Mouse (Mus musculus) CH12.LX (cell line): ENCODE data around the gene Kcnj4. TPM values are rescaled to one million over a fixed set of nuclear protein-coding genes. Genes with fewer than 3 reads are reported as not detected.

ENCODE experiments used
- DNase-seq: peaks from one replicate; pipeline ENCODE4 v3.0.0-alpha.2; 2013; ENCODE audit errors: extremely low read depth
- H3K27ac ChIP-seq: 2 replicates; pipeline ENCODE4 v1.5.1; 2012; ENCODE audit warnings: low read depth, mild to moderate bottlenecking, control low read depth, moderate library complexity; ENCODE audit not compliant: insufficient read depth
- H3K27me3 ChIP-seq: replicated peaks from 2 replicates; pipeline ENCODE3; 2012; ENCODE audit warnings: inconsistent platforms
- H3K36me3 ChIP-seq, 2 experiments: replicated peaks in 1 of 2; 2 replicates each; pipeline versions ENCODE3 to v1.6.1; 2012; ENCODE audit warnings: inconsistent platforms in 1 of 2, low read length in 1 of 2, mild to moderate bottlenecking in 1 of 2, mixed read lengths in 1 of 2, moderate library complexity in 1 of 2; ENCODE audit not compliant: control insufficient read depth in 1 of 2, insufficient read depth in 1 of 2
- H3K4me1 ChIP-seq, 2 experiments: 2 replicates each; pipeline ENCODE4 v1.6.1; 2012; ENCODE audit warnings: inconsistent platforms in 1 of 2, moderate library complexity in 1 of 2; ENCODE audit not compliant: insufficient read depth in 2 of 2, control insufficient read depth in 1 of 2
- H3K4me2 ChIP-seq: 2 replicates; pipeline ENCODE4 v1.6.1; 2012; ENCODE audit warnings: low read depth, mild to moderate bottlenecking, control low read depth; ENCODE audit not compliant: poor library complexity, insufficient read depth, severe bottlenecking
- H3K4me3 ChIP-seq, 3 experiments: fragments of 150-350 bp in 1 of 3; sonication (generic) in 1 of 3; replicated peaks in 1 of 3; 2 replicates each; pipeline versions ENCODE3 to v1.5.1; 2011 to 2012; ENCODE audit warnings: low read depth in 2 of 3, low read length in 2 of 3, mild to moderate bottlenecking in 2 of 3, moderate library complexity in 2 of 3, control low read depth in 1 of 3, improper control_type of control experiment in 1 of 3, inconsistent platforms in 1 of 3, mixed read lengths in 1 of 3; ENCODE audit not compliant: poor library complexity in 1 of 3
- H3K79me2 ChIP-seq: replicated peaks from 2 replicates; pipeline ENCODE4 v1.6.1; 2012; ENCODE audit warnings: mild to moderate bottlenecking, moderate library complexity; ENCODE audit not compliant: control insufficient read depth, poor library complexity, insufficient read depth, severe bottlenecking; ENCODE audit errors: extremely low read depth
- H3K9ac ChIP-seq: 2 replicates; pipeline ENCODE4 v1.6.1; 2012; ENCODE audit warnings: low read depth, mild to moderate bottlenecking, control low read depth, moderate library complexity; ENCODE audit not compliant: insufficient read depth
- H3K9me3 ChIP-seq: replicated peaks from 2 replicates; pipeline ENCODE3; 2012; ENCODE audit warnings: low read length, inconsistent platforms, mixed read lengths
- BHLHE40 ChIP-seq: IDR thresholded peaks from 2 replicates; pipeline ENCODE4 v1.6.1; 2011; ENCODE audit warnings: mild to moderate bottlenecking, low read depth, low read length, improper control_type of control experiment
- CHD2 ChIP-seq: IDR thresholded peaks from 2 replicates; pipeline ENCODE4 v1.6.1; 2011; ENCODE audit warnings: low read length, improper control_type of control experiment
- E2F4 ChIP-seq: IDR thresholded peaks from 2 replicates; pipeline ENCODE4 v1.6.1; 2011; ENCODE audit warnings: low read depth, low read length, improper control_type of control experiment; ENCODE audit not compliant: insufficient replicate concordance
- ELF1 ChIP-seq: IDR thresholded peaks from 2 replicates; pipeline ENCODE4 v1.6.1; 2014; ENCODE audit warnings: low read depth, mild to moderate bottlenecking, inconsistent platforms, low read length, improper control_type of control experiment
- ETS1 ChIP-seq: conservative IDR thresholded peaks from 2 replicates; pipeline ENCODE4 v1.6.1; 2012; ENCODE audit warnings: low read depth, mild to moderate bottlenecking, inconsistent platforms, low read length, improper control_type of control experiment, moderate library complexity
- HCFC1 ChIP-seq: IDR thresholded peaks from 2 replicates; pipeline ENCODE4 v1.6.1; 2012; ENCODE audit warnings: low read depth, mild to moderate bottlenecking, inconsistent platforms, low read length, improper control_type of control experiment
- IRF4 ChIP-seq: IDR thresholded peaks from 2 replicates; pipeline ENCODE4 v1.6.1; 2014; ENCODE audit warnings: low read depth, mild to moderate bottlenecking, inconsistent platforms, low read length, improper control_type of control experiment
- JUN ChIP-seq: IDR thresholded peaks from 2 replicates; pipeline ENCODE4 v1.6.1; 2011; ENCODE audit warnings: low read depth, mild to moderate bottlenecking, low read length, improper control_type of control experiment, moderate library complexity; ENCODE audit not compliant: insufficient read depth
- JUND ChIP-seq: conservative IDR thresholded peaks from 2 replicates; pipeline ENCODE4 v1.6.1; 2011; ENCODE audit warnings: low read depth, low read length, improper control_type of control experiment
- KAT2A ChIP-seq: IDR thresholded peaks from 2 replicates; pipeline ENCODE4 v1.6.1; 2012; ENCODE audit warnings: low read length, improper control_type of control experiment, inconsistent platforms; ENCODE audit not compliant: insufficient replicate concordance
- MAFK ChIP-seq: IDR thresholded peaks from 2 replicates; pipeline ENCODE4 v1.6.1; 2011; ENCODE audit warnings: low read length, improper control_type of control experiment; ENCODE audit not compliant: insufficient replicate concordance
- MAX ChIP-seq: IDR thresholded peaks from 2 replicates; pipeline ENCODE4 v1.6.1; 2011; ENCODE audit warnings: low read length, improper control_type of control experiment
- MAZ ChIP-seq: IDR thresholded peaks from 2 replicates; pipeline ENCODE4 v1.6.1; 2012; ENCODE audit warnings: low read depth, mild to moderate bottlenecking, inconsistent platforms, low read length, improper control_type of control experiment, moderate library complexity
- MXI1 ChIP-seq: IDR thresholded peaks from 2 replicates; pipeline ENCODE4 v1.6.1; 2011; ENCODE audit warnings: mild to moderate bottlenecking, low read depth, low read length, improper control_type of control experiment
- NELFE ChIP-seq: IDR thresholded peaks from 2 replicates; pipeline ENCODE4 v1.6.1; 2011; ENCODE audit warnings: low read depth, low read length, improper control_type of control experiment
- NRF1 ChIP-seq: IDR thresholded peaks from 2 replicates; pipeline ENCODE4 v1.6.1; 2014; ENCODE audit warnings: low read depth, mild to moderate bottlenecking, inconsistent platforms, low read length, improper control_type of control experiment, moderate library complexity
- POLR2A ChIP-seq: IDR thresholded peaks from 2 replicates; pipeline ENCODE4 v1.6.1; 2011; ENCODE audit warnings: low read depth, mild to moderate bottlenecking, improper control_type of control experiment, low read length
- POLR2AphosphoS2 ChIP-seq: IDR thresholded peaks from 2 replicates; pipeline ENCODE4 v1.6.1; 2011; ENCODE audit warnings: low read depth, low read length, improper control_type of control experiment
- RAD21 ChIP-seq: IDR thresholded peaks from 2 replicates; pipeline ENCODE4 v1.6.1; 2011; ENCODE audit warnings: low read depth, mild to moderate bottlenecking, low read length, improper control_type of control experiment, moderate library complexity
- SIN3A ChIP-seq: IDR thresholded peaks from 2 replicates; pipeline ENCODE4 v1.6.1; 2012; ENCODE audit warnings: low read length, improper control_type of control experiment, inconsistent platforms
- SMC3 ChIP-seq: IDR thresholded peaks from 2 replicates; pipeline ENCODE4 v1.6.1; 2011; ENCODE audit warnings: low read depth, low read length, improper control_type of control experiment
- TBP ChIP-seq: conservative IDR thresholded peaks from 2 replicates; pipeline ENCODE4 v1.6.1; 2011; ENCODE audit warnings: low read depth, low read length, improper control_type of control experiment
- ZKSCAN1 ChIP-seq: IDR thresholded peaks from 2 replicates; pipeline ENCODE4 v1.6.1; 2012; ENCODE audit warnings: low read depth, inconsistent platforms, low read length, improper control_type of control experiment, borderline replicate concordance
- ZNF384 ChIP-seq: IDR thresholded peaks from 2 replicates; pipeline ENCODE4 v1.6.1; 2012; ENCODE audit warnings: low read depth, low read length, improper control_type of control experiment, inconsistent platforms
- dilution Hi-C: fragments of 300-500 bp; cut with MboI; formaldehyde crosslinking; loops from 2 replicates; pipeline ENCODE4 v1.14.3; 2020; ENCODE audit warnings: low sequenced_read_pairs; ENCODE audit not compliant: extremely low pct_unique_long_range_greater_than_20kb, extremely low pct_ligation_motif_present
- in situ Hi-C: fragments of 300-500 bp; cut with MboI; formaldehyde crosslinking; loops from 3 replicates; pipeline ENCODE4 v1.14.3; 2019; ENCODE audit warnings: low sequenced_read_pairs, low pct_ligation_motif_present, low pct_unique_long_range_greater_than_20kb, mixed read lengths
- polyA plus RNA-seq: library from polyadenylated mRNA; unstranded; fragments of >175 nt; gene quantifications from 2 replicates; pipeline ENCODE4 v1.2.1, GENCODE M21; 2012; ENCODE audit warnings: low read depth; ENCODE audit not compliant: insufficient read length
- total RNA-seq, 2 experiments: library from RNA; depleted of rRNA; stranded (reverse); fragments of 300-350 nt in 1 of 2; fragments of >200 nt in 1 of 2; gene quantifications; 2 replicates each; pipeline ENCODE4 v1.2.3; 2012 to 2014

Kcnj4 gene
- total and polyA plus RNA-seq, 3 experiments: not detected

- Histone ChIP-seq H3K4me3 (no peak overlapping the region), H3K27me3 (peaks cover 92% of the 10 kb centered on the region), H3K27ac (no peak overlapping the region), H3K4me1 (peaks cover 0 to 5% of the 10 kb centered on the region in 2 experiments; a peak in 2 of 4 replicates), H3K9me3 (peaks cover 4% of the 10 kb centered on the region), H3K36me3 (no peaks in the 10 kb centered on the region), H3K9ac (no peak overlapping the region), H3K4me2 (no peak overlapping the region), H3K79me2 (no peaks in the 10 kb centered on the region)
- in situ Hi-C loops (no loop called here), dilution Hi-C loops (no loop called here)
- TF ChIP-seq SMC3 (no peak), MAX (no peak), SIN3A (no peak), MAZ (no peak), CHD2 (no peak), POLR2A (no peak), ZKSCAN1 (no peak), MAFK (no peak), JUND (no peak), RAD21 (no peak), BHLHE40 (no peak), E2F4 (no peak), IRF4 (no peak), NELFE (no peak)
- no peak for DNase-seq
Measured at GRCm38 (mm10) chr15:79511553-79512320, 6.7 kb upstream of the Kcnj4 start.

- dilution Hi-C loops: no loop called here
- in situ Hi-C loops: no loop called here
- Histone ChIP-seq H3K9me3 (peaks cover 4% of the 10 kb centered on the region), H3K9ac (no peak overlapping the region), H3K36me3 (no peaks in the 10 kb centered on the region), H3K4me3 (no peak overlapping the region), H3K27me3 (peaks cover 87% of the 10 kb centered on the region)
- TF ChIP-seq ZNF384 (no peak), ELF1 (no peak), MXI1 (no peak), E2F4 (no peak), HCFC1 (no peak), JUN (no peak), SIN3A (no peak), BHLHE40 (no peak), POLR2A (no peak), POLR2AphosphoS2 (no peak), JUND (no peak), ETS1 (no peak), CHD2 (no peak), TBP (no peak), NRF1 (no peak), KAT2A (no peak)
- TF ChIP-seq, all 38 proteins: peak for 0
- Histone ChIP-seq H3K4me1 (peaks cover 0 to 5% of the 10 kb centered on the region in 2 experiments; a peak in 2 of 4 replicates), H3K4me2 (no peak overlapping the region), H3K79me2 (no peaks in the 10 kb centered on the region), H3K27ac (no peak overlapping the region)
- no peak for DNase-seq
Measured at GRCm38 (mm10) chr15:79510425-79510824, 5.4 kb upstream of the Kcnj4 start.
